Mouse (Mus musculus) hematopoietic stem cell, adult 5-6 weeks (primary cell): ENCODE measurements around the gene Nr1h2. TPM values are rescaled to one million over a fixed set of nuclear protein-coding genes. Genes with fewer than 3 reads are reported as not detected.

Experiments
- ATAC-seq, 2 experiments: fragments of 125-278 bp in 1 of 2; replicated peaks in 1 of 2; 2 replicates each; pipeline ENCODE4 v1.8.0; 2016 to 2017; ENCODE audit warnings: inconsistent platforms in 2 of 2, mild to moderate bottlenecking in 2 of 2, moderate number of reproducible peaks in 2 of 2, low read depth in 1 of 2, moderate TSS enrichment in 1 of 2; ENCODE audit not compliant: low FRiP score in 2 of 2, poor library complexity in 2 of 2, severe bottlenecking in 2 of 2, insufficient read depth in 1 of 2, low TSS enrichment in 1 of 2
- total RNA-seq: library from RNA; stranded (forward); fragments of 172-1452, 232-1000 nt; gene quantifications from 2 replicates; pipeline ENCODE4 v1.2.3, GENCODE M21; 2017

Nr1h2 gene
- total RNA-seq, 1 experiment from 2014 or later, result 105 TPM

DNA sequence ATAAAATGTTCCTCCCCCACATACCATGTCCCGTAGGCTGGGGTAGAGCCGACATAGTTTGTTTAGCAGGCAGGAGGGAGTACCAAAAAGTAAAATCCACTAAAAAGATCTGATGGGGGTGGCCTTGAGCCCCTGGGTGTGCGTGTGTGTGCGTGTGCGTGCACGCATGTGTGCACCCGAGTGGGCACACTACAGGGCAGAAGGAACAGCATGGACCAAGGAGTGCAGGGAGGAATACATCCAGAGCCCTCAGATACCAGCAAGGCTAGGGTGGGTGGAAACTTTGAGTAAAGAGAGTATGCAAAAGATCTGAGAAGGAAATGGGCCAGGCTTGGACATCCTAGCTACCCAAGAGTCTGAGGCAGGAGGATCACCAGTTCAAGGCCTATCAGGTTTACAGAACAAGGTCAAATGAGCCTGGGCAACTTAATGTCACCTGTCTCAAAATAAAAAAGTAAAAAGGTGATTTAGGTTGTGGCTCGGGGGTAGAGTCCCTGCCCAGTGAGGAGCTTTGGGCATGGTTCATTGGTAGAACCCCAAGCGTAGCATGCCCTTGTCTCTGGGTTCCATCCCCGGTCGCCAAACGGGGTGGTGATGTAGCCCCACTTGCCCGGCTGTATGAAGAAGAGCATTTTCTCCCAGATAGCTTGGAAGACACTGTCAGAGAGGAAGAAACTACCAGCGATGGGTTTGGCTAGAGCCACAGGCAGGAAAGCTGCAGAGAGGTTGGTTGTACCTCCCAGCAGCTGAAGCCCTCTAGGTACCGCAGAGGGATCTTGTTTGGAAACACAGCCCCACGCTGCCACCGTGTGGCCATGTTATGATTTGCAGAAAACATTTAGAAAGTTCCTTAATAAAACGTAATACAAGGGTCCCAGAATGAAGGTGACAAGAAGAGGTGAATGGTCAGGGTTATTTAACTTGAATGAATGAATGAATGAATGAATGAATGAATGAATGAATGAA, 7.0 kb upstream of the Nr1h2 start:
- peak; percentile 76 to 79; a peak in 3 of 4 replicates for ATAC-seq

DNA sequence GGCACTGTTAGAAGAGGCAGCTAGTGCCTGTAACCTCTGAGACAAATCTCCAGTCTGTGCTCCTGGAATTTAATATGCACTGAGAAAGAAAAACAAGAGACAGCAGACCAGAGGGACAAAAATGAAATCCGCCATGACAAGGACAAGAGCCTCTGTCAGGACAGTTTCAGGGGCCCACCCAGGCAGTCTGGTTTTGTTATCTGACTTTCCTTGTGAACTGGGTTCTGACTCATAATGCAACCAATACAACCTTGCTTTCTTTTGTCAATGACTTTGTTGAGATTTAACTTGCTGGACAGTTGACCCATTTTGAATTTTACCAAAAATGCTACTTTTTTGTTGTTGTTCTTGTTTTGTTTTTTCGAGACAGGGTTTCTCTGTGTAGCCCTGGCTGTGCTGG, 3.9 kb upstream of the Nr1h2 start:
- ATAC-seq, result no peak

DNA sequence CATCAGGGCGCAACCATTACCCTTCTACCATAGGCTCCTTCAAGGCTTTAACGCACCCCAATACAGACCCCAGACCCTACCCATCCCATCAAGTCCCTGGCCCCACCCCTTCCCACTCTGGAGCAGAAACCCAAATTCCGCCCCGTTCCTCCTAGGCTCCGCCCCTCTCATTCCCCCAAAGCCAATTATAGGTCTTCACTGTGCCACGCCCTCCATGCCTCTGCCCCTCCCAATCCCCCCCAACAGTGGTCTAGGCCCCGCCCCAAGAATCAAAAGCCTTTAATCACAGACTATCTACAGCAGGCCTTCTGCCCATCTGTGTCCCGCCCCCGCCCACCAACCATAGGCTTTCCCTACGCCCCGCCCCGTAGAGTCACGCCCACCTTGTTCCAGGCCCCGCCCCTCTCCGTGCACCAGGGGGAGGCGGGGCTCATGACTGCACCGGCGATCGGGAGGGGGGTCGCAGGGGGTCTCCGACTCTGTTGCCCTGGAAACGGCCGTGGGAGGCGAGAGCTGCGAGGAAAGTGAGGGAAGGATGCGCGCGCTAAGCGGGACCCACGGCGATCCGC, 471 bp downstream of the Nr1h2 start:
- ATAC-seq, result peak; percentile 18 to 59

DNA sequence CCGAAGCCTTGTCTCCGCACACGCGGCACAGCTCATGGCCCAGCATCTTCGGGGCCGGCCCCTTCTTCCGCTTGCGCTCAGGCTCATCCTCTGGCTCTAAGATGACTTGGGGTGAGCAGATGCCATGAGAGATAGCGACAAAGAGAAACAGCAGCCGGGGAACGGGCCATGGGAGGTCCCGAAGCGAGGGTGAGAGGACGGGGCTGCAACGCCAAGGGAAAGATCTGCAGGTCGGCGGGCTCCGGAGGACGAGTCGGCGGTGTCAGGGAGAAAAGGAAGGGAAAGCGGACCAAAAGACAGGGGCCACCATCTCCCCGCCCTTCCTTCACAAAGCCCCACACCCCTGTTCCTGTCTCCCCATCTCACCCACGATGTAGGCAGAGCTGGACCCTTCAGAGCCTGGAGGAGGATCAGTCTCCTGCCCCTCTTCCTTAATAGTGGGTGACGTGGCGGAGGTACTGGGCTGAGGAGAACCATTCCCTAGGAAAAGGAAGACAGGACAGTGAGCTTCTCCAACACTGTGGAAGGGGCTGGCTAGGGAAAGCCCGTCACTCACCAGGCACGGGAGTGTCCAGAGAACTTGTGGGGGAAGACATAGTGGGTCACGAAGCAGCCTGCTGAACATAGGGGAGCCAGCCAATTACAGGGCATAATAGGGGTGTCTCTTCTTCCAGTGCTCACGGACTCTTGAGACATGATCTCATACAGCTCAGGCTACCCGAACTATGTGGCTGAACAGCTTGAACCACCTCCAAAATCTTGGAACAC, 1.4 kb downstream of the Nr1h2 start:
- ATAC-seq, result no peak

DNA sequence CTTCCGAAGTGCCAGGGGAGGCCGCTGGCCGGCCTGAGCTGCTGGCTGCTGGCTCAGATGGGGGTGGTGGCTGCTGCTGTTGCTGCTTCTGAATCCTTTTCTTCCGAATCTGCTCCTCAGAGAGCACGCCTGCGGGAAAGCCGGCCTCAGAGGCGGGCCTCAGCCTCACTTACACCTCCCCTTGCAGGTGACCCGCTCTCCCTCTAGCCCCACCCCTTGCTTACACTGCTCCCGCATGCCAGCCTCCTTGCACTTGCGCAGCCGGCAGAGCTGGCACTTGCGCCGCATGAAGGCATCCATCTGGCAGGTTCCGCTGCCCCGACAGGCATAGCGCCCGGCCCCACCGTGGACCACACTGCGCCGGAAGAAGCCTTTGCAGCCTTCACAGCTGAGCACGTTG, 2.0 kb downstream of the Nr1h2 start:
- ATAC-seq, result no peak

DNA sequence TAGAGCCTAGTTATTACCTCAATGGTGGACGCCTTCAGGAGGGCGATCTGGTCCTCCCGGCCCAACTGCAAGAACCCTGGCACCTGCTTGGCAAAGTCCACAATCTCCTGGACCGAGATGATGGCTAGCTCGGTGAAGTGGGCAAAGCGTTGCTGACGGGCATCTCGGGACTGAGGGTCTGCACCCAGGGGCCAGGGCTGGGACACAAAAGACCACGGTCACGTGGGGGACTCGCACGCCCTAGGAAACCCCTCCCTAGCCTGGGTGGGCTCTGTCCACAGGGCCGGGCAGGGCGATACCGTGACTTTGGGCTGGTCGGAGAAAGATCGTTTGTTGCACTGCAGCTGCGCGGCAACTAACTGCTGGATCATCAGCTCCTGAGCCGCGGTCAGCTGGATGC, 2.5 kb downstream of the Nr1h2 start:
- ATAC-seq, result no peak

DNA sequence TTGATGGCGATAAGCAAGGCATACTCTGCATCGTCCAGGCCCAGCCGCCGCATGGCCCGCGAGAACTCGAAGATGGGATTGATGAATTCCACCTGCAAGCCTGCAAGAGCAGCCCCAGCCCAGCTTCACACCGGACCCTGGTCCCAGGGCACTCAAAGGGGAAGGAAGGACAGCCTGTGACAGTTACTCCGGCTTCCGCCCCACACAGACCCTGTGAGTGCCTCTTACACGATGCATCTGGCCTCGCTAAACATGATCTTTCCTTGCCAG, 3.4 kb downstream of the Nr1h2 start:
- no peak for ATAC-seq

DNA sequence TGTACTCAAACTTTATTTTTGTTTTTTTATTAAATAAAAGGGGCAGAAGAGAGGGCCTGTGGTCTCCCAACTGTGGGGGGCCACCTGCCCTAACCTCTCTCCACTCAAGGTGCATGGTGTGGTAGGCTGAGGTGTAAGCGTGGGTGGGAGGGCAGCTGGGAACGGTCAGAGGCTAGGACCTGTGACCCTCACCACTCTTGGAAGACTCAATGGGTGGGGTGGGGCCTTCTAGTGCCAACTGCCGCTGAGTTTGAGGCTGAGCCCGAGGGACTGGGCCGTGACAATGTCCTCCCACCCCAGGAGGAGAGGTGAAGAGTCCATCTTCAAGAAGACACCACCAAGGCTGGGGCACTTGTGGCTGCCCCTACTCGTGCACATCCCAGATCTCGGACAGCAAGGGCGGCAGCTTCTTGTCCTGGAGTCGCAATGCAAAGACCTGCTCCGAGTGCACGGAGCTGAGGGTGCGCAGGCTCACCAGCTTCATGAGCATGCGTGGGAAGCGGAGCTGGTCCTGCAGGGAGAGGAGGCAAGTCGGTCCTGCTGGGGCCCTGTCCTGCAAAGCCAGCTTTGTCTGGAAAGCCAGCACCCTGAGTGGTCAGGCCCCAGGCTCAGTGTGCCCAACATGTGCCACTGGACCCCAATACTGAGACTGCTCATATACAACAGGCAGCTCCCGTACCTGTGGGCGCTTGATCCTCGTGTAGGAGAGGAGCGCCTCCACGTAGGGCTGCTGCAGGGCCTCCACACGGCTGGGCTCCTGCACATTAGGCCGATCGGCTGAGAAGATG, 3.9 kb downstream of the Nr1h2 start:
- ATAC-seq, result no peak

DNA sequence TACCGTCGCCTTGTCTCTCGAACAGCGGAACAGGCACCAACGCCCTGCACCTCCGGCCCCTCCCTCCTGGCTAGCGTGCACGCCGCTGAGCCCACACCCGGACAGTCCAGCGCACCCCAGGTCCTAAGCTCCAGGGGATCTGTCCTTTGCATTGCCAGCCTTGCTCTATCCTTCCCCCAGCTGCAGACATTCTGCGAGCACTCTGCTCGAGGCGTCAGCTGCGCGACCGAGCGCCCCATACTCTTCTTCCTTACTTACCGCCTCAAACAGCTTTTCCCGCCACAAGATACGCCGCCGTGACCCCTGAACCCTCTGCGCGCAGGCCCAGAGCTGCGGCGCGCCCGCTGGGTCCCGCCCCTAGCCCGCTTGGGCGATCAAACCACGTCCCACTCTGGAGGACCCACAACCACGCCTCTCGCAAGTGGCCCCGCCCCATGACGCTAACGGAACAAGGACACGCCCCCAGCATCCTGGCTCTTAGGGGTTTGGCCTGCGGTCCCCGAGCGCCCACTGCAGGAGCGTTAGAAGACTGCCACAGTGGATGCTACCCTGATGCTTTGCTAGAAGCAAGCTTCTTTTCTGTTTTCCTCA, 5.2 kb downstream of the Nr1h2 start, which contains the start of gene Pold1:
Gene Pold1 (minus strand): TSS at position 353 of the 591 bp plus-strand sequence.
- peak; percentile 84 to 85 for ATAC-seq

DNA sequence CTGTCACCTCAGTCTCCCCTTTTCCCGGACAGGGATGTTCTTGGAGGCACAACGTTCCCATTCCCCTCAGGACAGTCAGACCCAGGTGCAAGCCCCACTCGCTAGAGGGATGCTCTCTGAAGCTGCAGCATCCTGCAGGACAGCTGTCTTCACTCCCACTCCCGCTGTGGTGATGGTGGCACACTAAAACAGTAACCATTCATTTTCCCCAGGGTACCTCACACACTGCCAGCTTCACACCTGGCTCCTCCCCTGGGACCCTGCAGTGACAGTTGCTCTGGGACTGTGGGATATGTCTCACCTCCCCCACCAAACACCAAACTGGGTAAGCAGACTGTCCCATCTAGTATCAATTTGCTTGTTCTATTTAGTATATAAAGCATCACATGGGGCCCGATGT, 6.0 kb downstream of the Nr1h2 start:
- no peak for ATAC-seq

DNA sequence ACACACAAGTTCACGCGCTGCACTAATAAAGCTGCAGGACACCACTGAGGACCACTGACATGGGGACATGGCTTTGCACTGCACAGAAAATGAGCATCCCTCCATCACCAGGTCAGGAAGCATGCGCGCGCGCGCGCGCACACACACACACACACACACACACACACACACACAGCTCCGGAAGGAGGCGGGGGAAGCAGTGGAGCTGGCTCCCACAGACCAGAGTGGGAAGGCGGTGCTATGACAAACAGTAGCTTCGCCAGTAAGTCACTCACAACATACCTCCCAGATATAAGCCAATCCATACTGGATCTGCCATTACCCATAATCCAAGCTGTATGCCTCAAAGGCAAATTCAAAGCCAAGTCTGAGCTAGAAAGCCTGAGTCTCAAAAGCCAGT, 6.7 kb downstream of the Nr1h2 start:
- no peak for ATAC-seq

DNA sequence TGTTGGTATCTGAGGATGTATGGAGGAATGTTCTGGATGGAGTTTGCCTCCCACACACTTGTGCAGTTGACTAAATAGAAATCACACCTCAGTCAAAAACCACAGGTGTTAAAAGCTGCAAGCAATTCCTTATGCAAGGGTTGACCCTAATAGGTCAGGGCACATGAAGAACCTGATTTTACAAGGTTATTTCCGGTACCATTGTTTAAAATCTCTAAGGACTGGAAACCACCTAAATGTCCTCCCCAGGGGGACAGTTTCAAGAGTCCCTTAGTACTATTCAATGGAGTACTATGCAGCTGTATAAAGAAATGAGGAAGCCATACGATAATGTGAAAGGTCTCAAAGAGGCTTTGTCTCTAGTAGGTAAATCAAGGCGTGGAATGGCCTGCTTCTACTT, 7.5 kb downstream of the Nr1h2 start:
- ATAC-seq, result no peak

DNA sequence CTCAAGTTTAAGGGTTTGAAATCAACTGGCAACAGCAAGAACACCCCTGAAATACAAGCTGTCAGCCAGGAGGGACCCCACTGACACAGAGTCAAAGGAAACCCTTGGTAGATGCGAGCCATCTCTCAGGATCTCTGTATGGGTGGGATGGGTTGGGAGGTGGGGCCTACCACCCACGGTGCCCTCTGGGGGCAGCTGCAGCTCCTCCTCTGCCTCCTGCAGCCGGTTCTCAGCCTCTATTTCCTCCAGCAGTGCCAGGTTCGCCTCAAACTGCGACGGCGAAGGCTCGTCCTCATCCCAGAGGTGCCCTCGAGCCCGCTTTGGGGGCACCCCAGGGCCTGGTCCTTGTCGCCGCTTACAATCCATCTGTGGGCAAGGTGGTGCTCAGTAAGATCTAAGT, 10.7 kb downstream of the Nr1h2 start:
- ATAC-seq, result no peak

DNA sequence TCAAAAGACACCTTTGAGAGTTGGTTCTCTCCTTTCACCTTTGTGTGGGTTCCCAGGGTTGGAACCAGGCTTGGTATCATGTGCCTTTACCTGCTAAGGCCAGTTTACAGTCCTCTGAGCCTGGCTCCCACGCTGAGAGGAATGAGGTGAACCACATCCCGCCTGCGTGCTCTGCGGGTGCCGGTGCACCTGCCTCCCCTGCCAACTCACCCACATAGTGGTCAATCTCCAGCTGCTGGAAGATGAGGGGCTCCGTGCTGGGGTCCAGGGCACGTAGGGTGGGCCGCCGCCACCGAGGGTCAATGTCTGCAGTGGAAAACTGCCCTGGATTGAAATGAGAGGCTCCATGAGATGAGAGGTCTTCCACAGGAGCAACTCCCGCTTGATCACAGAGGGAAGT, 11.2 kb downstream of the Nr1h2 start:
- ATAC-seq, result no peak

DNA sequence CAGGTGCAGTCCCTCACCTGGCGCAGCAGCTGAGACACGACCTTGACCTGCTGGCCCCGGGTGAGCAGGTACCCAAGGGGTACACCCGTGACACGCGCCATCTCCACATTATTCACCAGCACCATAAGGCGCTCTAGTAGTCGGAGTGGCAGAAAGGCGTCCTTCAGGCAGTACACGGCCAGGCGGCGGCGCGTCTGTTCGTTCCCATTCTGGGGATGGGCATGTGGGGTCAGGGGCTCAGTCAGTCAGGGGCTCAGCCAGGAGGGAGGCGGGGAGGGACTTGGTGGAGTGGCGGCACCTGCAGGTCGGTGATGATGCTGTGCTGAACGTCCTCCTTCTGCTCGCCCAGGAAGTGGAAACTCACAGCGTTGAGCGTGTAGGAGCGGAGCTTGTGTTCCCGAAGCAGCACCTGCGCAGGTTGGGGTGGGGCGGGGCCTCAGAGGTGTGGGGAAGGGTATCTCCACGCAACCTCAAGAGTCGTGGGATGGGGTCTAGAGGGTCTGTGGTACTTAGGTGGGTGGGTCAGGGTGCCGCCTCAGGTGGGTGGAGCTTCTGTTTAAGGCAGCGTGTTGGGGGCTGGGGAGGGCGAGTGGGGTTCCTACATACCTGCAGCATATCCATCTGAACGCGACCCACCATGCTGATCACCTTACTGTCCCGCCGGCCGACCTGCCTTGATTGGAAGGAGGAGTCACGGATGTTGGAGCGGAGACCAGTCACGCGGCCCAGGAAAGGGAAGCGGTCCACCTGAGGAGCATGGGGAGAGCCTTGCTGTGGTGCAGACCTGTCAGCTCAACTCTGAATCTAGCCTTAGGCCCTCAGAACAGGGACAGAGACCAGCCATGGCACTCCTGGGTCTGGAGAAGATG, 14.8 kb downstream of the Nr1h2 start:
- ATAC-seq, result no peak

DNA sequence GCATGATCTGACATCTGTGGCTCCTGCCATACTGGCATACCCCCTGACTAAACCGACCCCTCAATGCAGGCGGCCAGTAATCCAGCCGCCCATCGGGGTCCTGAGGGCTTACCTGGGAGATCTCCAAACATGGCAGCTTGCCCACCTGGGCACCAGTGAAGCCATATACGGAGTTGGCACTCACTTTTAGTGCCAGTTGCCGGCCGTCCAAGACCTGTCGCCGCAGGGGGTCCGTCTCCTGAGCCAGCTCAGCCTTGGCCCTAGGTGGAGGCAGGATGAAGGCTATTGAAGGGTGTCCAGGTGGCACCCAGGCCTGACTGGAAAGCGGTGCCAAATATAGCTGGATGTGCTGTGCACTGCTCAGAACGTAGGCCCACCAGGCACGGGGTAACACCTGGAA, 16.3 kb downstream of the Nr1h2 start:
- ATAC-seq, result no peak
